Mouse (Mus musculus) hindbrain, embryonic 10.5 days (tissue): ENCODE results near the gene Jakmip3. TPM values are rescaled to one million over a fixed set of nuclear protein-coding genes. Genes with fewer than 3 reads are reported as not detected.

Source experiments
- DNase-seq: peaks from one replicate; pipeline ENCODE4 v3.0.0-alpha.2; 2017; ENCODE audit warnings: low spot score
- H3K27ac ChIP-seq: fragments of 300-500 bp; sonication (generic); 2 replicates; pipeline ENCODE4 v1.5.1; 2016; ENCODE audit warnings: mild to moderate bottlenecking, moderate library complexity
- H3K27me3 ChIP-seq: fragments of 300-500 bp; sonication (generic); 2 replicates; pipeline ENCODE4 v1.6.1; 2016; ENCODE audit warnings: mild to moderate bottlenecking; ENCODE audit not compliant: poor library complexity, insufficient read depth, severe bottlenecking
- H3K36me3 ChIP-seq: fragments of 300-500 bp; sonication (generic); 2 replicates; pipeline ENCODE4 v1.6.1; 2016; ENCODE audit warnings: mild to moderate bottlenecking, moderate library complexity
- H3K4me1 ChIP-seq: fragments of 300-500 bp; sonication (generic); replicated peaks from 2 replicates; pipeline ENCODE4 v1.6.1; 2016; ENCODE audit warnings: mild to moderate bottlenecking
- H3K4me3 ChIP-seq: fragments of 300-500 bp; sonication (generic); 2 replicates; pipeline ENCODE4 v1.5.1; 2016; ENCODE audit warnings: mild to moderate bottlenecking, moderate library complexity
- H3K9me3 ChIP-seq: fragments of 300-500 bp; sonication (generic); 2 replicates; pipeline ENCODE4 v1.6.1; 2016; ENCODE audit warnings: mild to moderate bottlenecking, moderate library complexity
- WGBS: fragments of 180-500 bp; shearing (Covaris S2); methylation state at CpG from one replicate; pipeline ENCODE4 v1.1.7; 2016; 5-methylcytosine and 5-hydroxymethylcytosine counted together
- polyA plus RNA-seq: library from polyadenylated mRNA; unstranded; fragments of >200 nt; fragmentation: Nextera tagmentation; extraction: Ambion mirVana; gene quantifications from 2 replicates; pipeline ENCODE4 v1.2.1, GENCODE M21; 2016

The Jakmip3 gene
- polyA plus RNA-seq, 1 experiment from 2014 or later, result 1.8 TPM

- Histone ChIP-seq H3K27me3 (no peaks in the 10 kb centered on the region), H3K36me3 (no peaks in the 10 kb centered on the region), H3K4me3 (no peak overlapping the region), H3K27ac (no peak overlapping the region), H3K9me3 (no peaks in the 10 kb centered on the region), H3K4me1 (0 out of 2 replicates have a peak, but pooled peaks cover 4% of the 10 kb centered on the region)
- WGBS, result 86% methylated on average over 6 of the region's 6 CpGs
- no peak for DNase-seq
Measured at GRCm38 (mm10) chr7:138957106-138957505, 16.6 kb downstream of the Jakmip3 start.

- Histone ChIP-seq H3K9me3 (no peaks in the 10 kb centered on the region), H3K4me1 (0 out of 2 replicates have a peak, but pooled peaks cover 4% of the 10 kb centered on the region), H3K36me3 (no peaks in the 10 kb centered on the region), H3K27ac (no peak overlapping the region), H3K27me3 (no peaks in the 10 kb centered on the region), H3K4me3 (no peak overlapping the region)
- WGBS, result 80% methylated on average over 5 of the region's 5 CpGs
- no peak for DNase-seq
Measured at GRCm38 (mm10) chr7:138959747-138960146, 19.2 kb downstream of the Jakmip3 start.

GRCm38 (mm10) chr7:138963756-138964155 lies 23.2 kb downstream of the Jakmip3 start:
- no peak overlapping the region for H3K27ac ChIP-seq
- 91% methylated on average over 5 of the region's 5 CpGs for WGBS
- no peak overlapping the region for H3K4me3 ChIP-seq
- DNase-seq, result no peak
- H3K36me3 ChIP-seq, result no peaks in the 10 kb centered on the region
- H3K4me1 ChIP-seq, result 0 out of 2 replicates have a peak, but pooled peaks cover 8% of the 10 kb centered on the region
- H3K27me3 ChIP-seq, result no peaks in the 10 kb centered on the region
- H3K9me3 ChIP-seq, result no peaks in the 10 kb centered on the region

GRCm38 (mm10) chr7:138968010-138968620 lies 27.6 kb downstream of the Jakmip3 start:
- 67% methylated on average over 13 of the region's 13 CpGs for WGBS
- H3K9me3 ChIP-seq, result no peaks in the 10 kb centered on the region
- H3K4me3 ChIP-seq, result no peak overlapping the region
- H3K27ac ChIP-seq, result no peak overlapping the region
- H3K4me1 ChIP-seq, result 0 out of 2 replicates have a peak, but pooled peaks cover 4% of the 10 kb centered on the region
- no peak for DNase-seq
- H3K27me3 ChIP-seq, result no peaks in the 10 kb centered on the region
- no peaks in the 10 kb centered on the region for H3K36me3 ChIP-seq

- DNase-seq, result no peak
- Histone ChIP-seq H3K27me3 (no peaks in the 10 kb centered on the region), H3K9me3 (no peaks in the 10 kb centered on the region), H3K36me3 (no peaks in the 10 kb centered on the region), H3K4me3 (no peak overlapping the region), H3K27ac (no peak overlapping the region), H3K4me1 (no peaks in the 10 kb centered on the region)
- 90% methylated on average over 7 of the region's 7 CpGs for WGBS
Measured at GRCm38 (mm10) chr7:138977510-138977909, 37.0 kb downstream of the Jakmip3 start.

- Histone ChIP-seq H3K9me3 (no peaks in the 10 kb centered on the region), H3K36me3 (no peaks in the 10 kb centered on the region), H3K27me3 (no peaks in the 10 kb centered on the region), H3K27ac (no peak overlapping the region), H3K4me1 (0 out of 2 replicates have a peak, but pooled peaks cover 3% of the 10 kb centered on the region), H3K4me3 (no peak overlapping the region)
- DNase-seq, result no peak
- 92% methylated on average over 6 of the region's 6 CpGs for WGBS
Measured at GRCm38 (mm10) chr7:138984576-138984975, 44.0 kb downstream of the Jakmip3 start.

- H3K27me3 ChIP-seq, result no peaks in the 10 kb centered on the region
- H3K4me3 ChIP-seq, result no peak overlapping the region
- H3K9me3 ChIP-seq, result no peaks in the 10 kb centered on the region
- no peaks in the 10 kb centered on the region for H3K36me3 ChIP-seq
- no peak for DNase-seq
- H3K4me1 ChIP-seq, result 0 out of 2 replicates have a peak, but pooled peaks cover 3% of the 10 kb centered on the region
- 86% methylated on average over 9 of the region's 9 CpGs for whole genome bisulfite sequencing
- no peak overlapping the region for H3K27ac ChIP-seq
Measured at GRCm38 (mm10) chr7:138989156-138989555, 48.6 kb downstream of the Jakmip3 start.

GRCm38 (mm10) chr7:139002692-139003091 lies 62.2 kb downstream of the Jakmip3 start:
- H3K27me3 ChIP-seq, result no peaks in the 10 kb centered on the region
- no peak for DNase-seq
- no peak overlapping the region for H3K27ac ChIP-seq
- peaks cover 1% of the 10 kb centered on the region for H3K4me1 ChIP-seq
- H3K36me3 ChIP-seq, result no peaks in the 10 kb centered on the region
- H3K9me3 ChIP-seq, result no peaks in the 10 kb centered on the region
- H3K4me3 ChIP-seq, result no peak overlapping the region
- WGBS, result 92% methylated on average over 9 of the region's 9 CpGs

GRCm38 (mm10) chr7:139003250-139003649 lies 62.7 kb downstream of the Jakmip3 start:
- DNase-seq, result no peak
- 87% methylated on average over 9 of the region's 9 CpGs for WGBS

GRCm38 (mm10) chr7:139009786-139010502 lies 69.4 kb downstream of the Jakmip3 start:
- WGBS, result 75% methylated on average over 7 of the region's 7 CpGs
- no peaks in the 10 kb centered on the region; the same call in 1 of the 2 replicates for H3K4me1 ChIP-seq
- H3K4me3 ChIP-seq, result no peak overlapping the region
- H3K9me3 ChIP-seq, result no peaks in the 10 kb centered on the region
- no peaks in the 10 kb centered on the region for H3K36me3 ChIP-seq
- no peak overlapping the region for H3K27ac ChIP-seq
- DNase-seq, result no peak
- peaks cover 7% of the 10 kb centered on the region; the same call in 1 of the 2 replicates for H3K27me3 ChIP-seq

More at GRCm38 (mm10) chr7:139003250-139003649, 62.7 kb downstream of the Jakmip3 start:
- H3K4me1 ChIP-seq, result no peaks in the 10 kb centered on the region; the same call in 1 of the 2 replicates
- H3K27ac ChIP-seq, result no peak overlapping the region
- no peaks in the 10 kb centered on the region for H3K9me3 ChIP-seq
- H3K36me3 ChIP-seq, result no peaks in the 10 kb centered on the region
- no peak overlapping the region for H3K4me3 ChIP-seq
- no peaks in the 10 kb centered on the region for H3K27me3 ChIP-seq

GRCm38 (mm10) chr7:139011027-139011426 lies 70.5 kb downstream of the Jakmip3 start:
- H3K4me3 ChIP-seq, result no peak overlapping the region
- 38% methylated on average over 3 of the region's 3 CpGs for WGBS
- H3K27ac ChIP-seq, result no peak overlapping the region

GRCm38 (mm10) chr7:139011586-139011985 lies 71.1 kb downstream of the Jakmip3 start:
- Histone ChIP-seq H3K4me3 (no peak overlapping the region), H3K27me3 (peaks cover 7% of the 10 kb centered on the region; the same call in 1 of the 2 replicates), H3K9me3 (no peaks in the 10 kb centered on the region), H3K36me3 (no peaks in the 10 kb centered on the region), H3K27ac (no peak overlapping the region), H3K4me1 (peaks cover under 1% of the 10 kb centered on the region)
- WGBS, result 93% methylated on average over 2 of the region's 2 CpGs
- no peak for DNase-seq

More at GRCm38 (mm10) chr7:139011027-139011426, 70.5 kb downstream of the Jakmip3 start:
- Histone ChIP-seq H3K36me3 (no peaks in the 10 kb centered on the region), H3K27me3 (peaks cover 7% of the 10 kb centered on the region; the same call in 1 of the 2 replicates), H3K9me3 (no peaks in the 10 kb centered on the region), H3K4me1 (no peaks in the 10 kb centered on the region; the same call in 1 of the 2 replicates)
- DNase-seq, result peak; percentile 67

GRCm38 (mm10) chr7:139012767-139013369 lies 72.3 kb downstream of the Jakmip3 start:
- Histone ChIP-seq H3K9me3 (no peaks in the 10 kb centered on the region), H3K36me3 (no peaks in the 10 kb centered on the region), H3K4me3 (no peak overlapping the region), H3K27ac (no peak overlapping the region), H3K4me1 (peaks cover 12% of the 10 kb centered on the region), H3K27me3 (peaks cover 7% of the 10 kb centered on the region; the same call in 1 of the 2 replicates)
- 80% methylated on average over 6 of the region's 6 CpGs for WGBS
- DNase-seq, result no peak
